Mouse (Mus musculus) cortical plate, adult 2 months (tissue): ENCODE data around the gene Chn2.

ENCODE experiments used
- CTCF ChIP-seq: fragments of 200-500 bp; IDR thresholded peaks from 2 replicates; pipeline ENCODE4 v1.5.1; 2011; ENCODE audit warnings: mild to moderate bottlenecking, control low read depth, low read length; ENCODE audit not compliant: insufficient read depth; ENCODE audit errors: extremely low read depth
- POLR2A ChIP-seq: fragments of 200-500 bp; IDR thresholded peaks from 2 replicates; pipeline ENCODE4 v1.6.1; 2011; ENCODE audit warnings: mild to moderate bottlenecking, low read length, control low read depth; ENCODE audit not compliant: insufficient read depth; ENCODE audit errors: extremely low read depth

GRCm38 (mm10) chr6:54280248-54280647 is 240.9 kb downstream of the Chn2 start:
- TF ChIP-seq CTCF (no peak), POLR2A (no peak)
